Mouse (Mus musculus): ENCODE results near the gene Phf10.
"Not testable (repeated sequence)": the region's sequence is repeated elsewhere in the genome, so short reads cannot be mapped to it uniquely, and the experiment has no call there.

DNA sequence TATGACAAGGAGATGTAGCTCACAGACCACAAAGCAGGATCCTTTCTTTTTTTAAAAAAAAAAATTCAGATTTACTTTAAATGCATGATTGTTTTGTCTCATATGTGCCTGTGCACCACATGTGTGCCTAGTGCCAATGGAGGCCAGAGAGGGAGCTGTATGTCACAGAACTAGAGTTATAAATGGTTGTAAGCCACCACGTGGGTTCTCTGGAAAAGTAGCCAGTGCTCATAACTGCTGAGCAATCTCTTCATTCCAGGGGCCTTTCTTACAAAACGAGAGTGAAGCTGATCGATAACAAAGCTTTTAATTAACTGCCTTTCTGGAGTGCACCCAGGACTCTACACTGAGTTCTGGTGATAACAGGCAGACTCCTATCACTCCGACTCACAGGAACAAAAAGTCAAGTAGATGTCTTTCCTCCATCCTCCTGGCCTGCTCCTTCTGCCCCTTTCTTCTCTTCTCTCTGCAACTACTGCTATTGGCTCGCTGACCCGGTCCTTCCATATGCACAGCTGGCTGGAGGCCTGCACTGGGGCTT lies 7.4 kb upstream of the Phf10 start:
- not testable (repeated sequence) for TF ChIP-seq GATA1, TAL1 (IDR thresholded peaks at IDR 0.05; ENCODE audit: low read length)
